Mouse (Mus musculus): ENCODE data around the gene Xlr5a.
A peak's percentile ranks its signal among the peaks of the same experiment; 100 is the strongest.
"Not testable (repeated sequence)": the region's sequence is repeated elsewhere in the genome, so short reads cannot be mapped to it uniquely, and the experiment has no call there.

Xlr5a gene

GRCm38 (mm10) chrX:73143218-73143618 lies 149.6 kb downstream of the Xlr5a start:
- DNase-seq, result not testable (repeated sequence)

- not testable (repeated sequence) for DNase-seq
Observed at GRCm38 (mm10) chrX:73122859-73123829, 169.6 kb downstream of the Xlr5a start.

GRCm38 (mm10) chrX:73116747-73117146 lies 176.0 kb downstream of the Xlr5a start, which contains the start of gene Gm14685:
Gene Gm14685, plus strand, starts transcription at chrX:73117047.
- DNase-seq, result not testable (repeated sequence)

GRCm38 (mm10) chrX:73096941-73097508 lies 195.8 kb downstream of the Xlr5a start, which contains the start of gene Xlr3a:
Gene Xlr3a, minus strand, starts transcription at chrX:73097095.
- not testable (repeated sequence) for DNase-seq

- not testable (repeated sequence) for DNase-seq
Observed at GRCm38 (mm10) chrX:73082267-73083055, 210.3 kb downstream of the Xlr5a start, which contains the start of gene Xlr4a. Gene Xlr4a, minus strand, starts transcription at chrX:73082478.

- peak; percentile 11 for DNase-seq
Observed at GRCm38 (mm10) chrX:73066765-73067312, 225.9 kb downstream of the Xlr5a start.

- no peak for DNase-seq
Observed at GRCm38 (mm10) chrX:73064415-73064793, 228.4 kb downstream of the Xlr5a start, which contains the start of gene Pnma3. Gene Pnma3, plus strand, starts transcription at chrX:73064787.

GRCm38 (mm10) chrX:73063512-73064414 lies 229.0 kb downstream of the Xlr5a start:
- DNase-seq, result no peak

GRCm38 (mm10) chrX:73062323-73062722 lies 230.5 kb downstream of the Xlr5a start:
- DNase-seq, result no peak

- no peak for DNase-seq
Observed at GRCm38 (mm10) chrX:73061528-73061927, 231.2 kb downstream of the Xlr5a start.
